Mouse (Mus musculus) activated CD4-positive, CD25-positive, alpha-beta regulatory T cell, adult 4 months (primary cell): Measurements from ENCODE around the gene Ahrr. TPM values are rescaled to one million over a fixed set of nuclear protein-coding genes. Genes with fewer than 3 reads are reported as not detected.

Source experiments
- ATAC-seq: one replicate; pipeline ENCODE4 v1.8.0; 2017
- polyA plus RNA-seq, 2 experiments: library from polyadenylated mRNA; unstranded; fragments of 100-300 nt; shearing (Covaris generic); gene quantifications; one replicate each; pipeline ENCODE4 v1.2.1; 2017

The Ahrr gene
- polyA plus RNA-seq, 2 experiments from 2014 or later, result 0.20 to 0.56 TPM

DNA sequence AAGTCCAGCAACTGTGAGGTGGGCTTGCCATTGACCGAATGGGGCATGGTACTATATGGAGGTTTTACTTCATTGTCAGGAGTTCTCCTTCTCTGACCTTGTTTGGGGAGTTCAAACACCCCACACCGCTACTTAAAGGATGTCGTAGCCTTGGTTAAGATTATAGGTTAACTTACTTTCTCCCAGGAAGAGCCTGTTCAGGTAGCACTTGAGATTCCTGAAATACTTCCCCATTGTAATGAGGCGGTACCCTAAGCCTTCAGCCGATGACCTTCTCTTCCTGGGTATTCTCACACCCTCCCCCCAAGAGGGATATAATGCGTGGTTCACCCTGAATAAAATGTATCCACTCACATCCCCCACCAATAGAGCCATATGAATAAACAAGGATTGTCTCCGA, 54.6 kb downstream of the Ahrr start:
- no peak for ATAC-seq

DNA sequence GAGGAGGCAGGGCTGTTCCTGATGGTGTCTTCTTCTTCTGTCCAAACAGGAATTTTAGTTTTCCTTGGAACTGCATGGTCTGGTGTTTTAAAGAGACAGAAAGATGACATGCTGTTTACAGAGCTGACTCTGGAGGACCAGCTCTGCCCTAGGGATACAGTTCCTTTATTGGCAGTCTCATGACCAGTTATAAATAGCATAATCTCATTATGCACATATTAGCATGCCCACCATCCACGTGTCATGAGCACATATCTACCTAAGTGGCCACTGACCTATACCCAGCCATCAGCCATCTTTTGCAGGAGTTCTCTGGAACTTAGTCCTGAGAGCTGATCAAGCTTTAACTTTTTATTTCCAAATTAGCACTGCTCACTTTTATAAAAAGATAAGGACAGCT, 71.5 kb downstream of the Ahrr start:
- ATAC-seq, result no peak

- no peak for ATAC-seq
These were observed 73.7 kb downstream of the Ahrr start for GRCm38 (mm10) chr13:74218441-74218840.

DNA sequence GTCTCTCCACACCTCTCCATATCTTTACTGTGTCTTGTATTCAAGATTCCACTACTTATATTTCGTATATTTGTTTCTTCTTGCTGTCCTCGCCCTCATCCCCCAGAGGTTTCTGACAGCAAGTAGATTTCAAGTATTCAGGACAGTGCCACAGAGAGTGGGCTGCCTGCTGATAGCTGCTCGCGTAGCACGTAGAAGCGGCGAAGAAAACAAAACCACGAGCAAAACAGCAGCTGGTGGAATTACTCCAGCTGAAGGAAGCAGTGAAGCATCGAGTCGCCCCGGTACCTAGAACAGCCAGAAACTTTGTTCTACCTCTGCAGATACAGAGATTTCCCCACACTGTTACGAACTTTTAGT, 83.2 kb downstream of the Ahrr start:
- ATAC-seq, result peak; percentile 25

GRCm38 (mm10) chr13:74208317-74208985, 83.7 kb downstream of the Ahrr start, which contains the start of gene Exoc3:
Gene Exoc3 (minus strand): TSS chr13:74208732.
- peak; percentile 97 for ATAC-seq

DNA sequence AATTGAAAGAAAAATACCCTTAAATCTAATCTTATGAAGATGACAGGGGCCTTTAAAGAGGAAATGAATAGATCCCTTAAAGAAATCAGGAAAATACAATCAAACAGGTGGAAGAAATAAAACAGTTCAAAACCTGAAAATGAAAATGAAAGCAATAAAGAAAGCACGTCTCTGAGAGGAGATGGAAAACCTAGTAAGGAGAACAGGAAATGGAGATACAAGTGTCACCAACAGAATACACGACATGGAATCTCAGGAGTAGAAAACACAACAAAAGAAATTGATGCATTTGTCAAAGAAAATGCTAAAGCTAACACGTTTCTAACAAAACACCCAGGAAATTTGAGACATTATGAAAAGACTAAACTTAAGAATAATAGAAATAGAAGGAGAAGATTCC, 95.7 kb downstream of the Ahrr start:
- ATAC-seq, result peak; percentile 52

GRCm38 (mm10) chr13:74192613-74193012, 99.5 kb downstream of the Ahrr start:
- peak; percentile 35 for ATAC-seq

- ATAC-seq, result no peak
These were observed 109.0 kb downstream of the Ahrr start for GRCm38 (mm10) chr13:74183011-74183695.

DNA sequence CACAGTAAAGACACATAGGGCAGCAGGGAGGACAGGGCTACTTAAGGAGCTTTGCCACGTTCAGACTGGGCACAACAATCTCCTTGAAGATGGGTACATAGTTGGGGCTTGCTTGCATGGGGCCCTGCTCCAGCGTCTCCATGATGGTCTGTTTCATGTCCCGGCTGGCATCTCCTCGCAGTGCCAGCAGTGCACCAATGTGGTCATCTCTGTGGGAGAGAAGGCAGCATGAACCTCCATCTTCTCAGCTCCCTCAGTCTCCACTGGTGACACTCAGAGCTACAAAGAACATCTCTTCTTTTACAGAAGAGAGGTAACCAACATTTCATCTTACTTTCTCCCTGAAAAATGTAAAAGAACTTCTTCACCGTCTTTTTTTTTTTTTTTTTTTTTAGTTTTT, 120.1 kb downstream of the Ahrr start:
- ATAC-seq, result no peak

GRCm38 (mm10) chr13:74169446-74170164, 122.5 kb downstream of the Ahrr start:
- no peak for ATAC-seq

- ATAC-seq, result no peak
These were observed 124.6 kb downstream of the Ahrr start for GRCm38 (mm10) chr13:74167492-74167891.

GRCm38 (mm10) chr13:74167057-74167413, 125.1 kb downstream of the Ahrr start:
- peak; percentile 37 for ATAC-seq

DNA sequence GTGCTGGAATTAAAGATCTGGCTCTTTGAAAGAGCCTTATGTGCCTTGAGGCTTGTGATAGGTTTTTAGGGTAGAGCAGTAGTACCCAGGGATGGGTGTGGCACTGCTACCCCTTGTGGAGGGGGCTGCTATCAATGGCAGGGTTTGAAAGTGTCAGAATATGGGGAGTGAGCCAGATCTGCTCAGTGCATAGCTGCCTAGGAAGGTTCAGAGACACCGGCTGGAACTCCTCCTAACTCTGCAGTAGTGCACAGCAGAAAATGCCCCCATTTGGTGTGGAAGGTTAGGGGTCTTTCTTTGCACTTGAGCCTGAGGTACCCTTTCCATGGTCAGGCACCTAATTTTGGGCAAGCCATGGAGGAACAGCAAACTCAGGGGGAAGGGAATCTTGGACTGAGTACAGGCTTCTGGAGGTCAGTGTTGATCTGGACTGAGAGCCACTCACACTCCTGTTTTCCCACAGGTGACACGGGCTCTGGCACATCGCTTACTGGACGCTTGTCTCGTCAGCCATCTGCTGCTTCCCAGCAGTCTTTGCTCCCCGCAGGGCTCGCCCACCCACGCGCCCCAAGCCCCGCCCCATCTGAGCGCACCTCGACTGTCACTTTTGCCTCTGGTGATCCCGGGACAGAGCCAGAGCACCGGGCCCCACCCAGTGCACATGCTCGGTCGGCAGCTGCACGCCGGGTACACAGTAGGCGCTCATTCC, 125.6 kb downstream of the Ahrr start:
- peak; percentile 83 for ATAC-seq

Other genes starting within 250 kb of the Ahrr start
- gene Cep72, start 230.0 kb downstream of the Ahrr start, polyA plus RNA-seq, result 1 to 10 TPM; 5.0 to 9.5 TPM
- gene Slc9a3, start 170.9 kb downstream of the Ahrr start, polyA plus RNA-seq, result not detected
- gene Exoc3, start 83.6 kb downstream of the Ahrr start, polyA plus RNA-seq, result 10 to 100 TPM; 77.3 to 85.7 TPM
- 100 to 1,000 TPM; 188 to 204 TPM for gene Pdcd6, start 25.2 kb upstream of the Ahrr start, polyA plus RNA-seq
- 100 to 1,000 TPM; 257 to 308 TPM for gene Sdha, start 57.9 kb upstream of the Ahrr start, polyA plus RNA-seq
- 10 to 100 TPM; 37.6 to 37.9 TPM for gene Ccdc127, start 58.0 kb upstream of the Ahrr start, polyA plus RNA-seq
- not detected for gene Lrrc14b, start 71.7 kb upstream of the Ahrr start, polyA plus RNA-seq
- 1 to 10 TPM in 1 of 2 experiments, under 1 TPM in 1; 0.65 to 2.1 TPM for gene Zfp72, start 98.5 kb upstream of the Ahrr start, polyA plus RNA-seq
- gene Ftl1-ps1, start 107.4 kb upstream of the Ahrr start, polyA plus RNA-seq, result 10 to 100 TPM; 56.0 to 63.6 TPM
- 10 to 100 TPM; 21.6 to 24.9 TPM for gene Zfp825, start 201.7 kb upstream of the Ahrr start, polyA plus RNA-seq